Comparison of ENCODE assay signal across 9 mouse cellular contexts in the genomic region with DNA sequence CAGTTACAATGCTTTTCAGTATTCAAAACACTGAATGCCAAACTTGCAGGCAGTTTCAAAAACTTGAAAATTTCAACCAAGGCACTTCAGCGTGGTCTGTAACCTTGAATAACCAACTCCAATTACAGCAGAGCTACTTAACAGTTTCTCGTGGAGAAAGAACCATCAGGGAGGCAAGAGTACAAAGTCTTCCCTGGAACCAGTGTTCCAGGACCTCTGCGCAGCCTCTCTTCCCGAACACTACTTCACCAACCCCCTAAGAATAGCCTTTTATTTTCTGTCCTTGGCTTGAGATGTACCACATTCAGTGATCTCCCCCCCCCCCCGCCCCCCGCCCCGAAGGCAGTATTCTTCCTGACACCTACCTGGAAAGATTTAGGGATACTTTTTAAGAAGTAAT. TPM values are rescaled to one million over a fixed set of nuclear protein-coding genes. Genes with fewer than 3 reads are reported as not detected.
A peak's percentile ranks its signal among the peaks of the same experiment; 100 is the strongest.
DNase-seq lines count a peak whose midpoint lies in the region; ATAC-seq lines count a peak whose summit lies in the region.
"Had no signal": no experiment of that assay in that cellular context is flagged by ENCODE, and none has a peak within 500 bp of the region (broad histone marks: within the 10 kb centered on the region; RNA-seq: fewer than 3 reads in every experiment).

No protein-coding gene starts in this region.

- peaks cover 52% of the 10 kb centered on the region for H3K27me3 ChIP-seq in erythroblast, embryonic 14.5 days (ENCODE audit: control insufficient read depth)
- H3K27me3 ChIP-seq in embryonic facial prominence, embryonic 13.5 days, result no peaks in the 10 kb centered on the region
- H3K27me3 ChIP-seq in midbrain, embryonic 14.5 days (ENCODE audit: control insufficient read depth, insufficient read depth, low read length), result no peaks in the 10 kb centered on the region

- peak overlapping the region; percentile 80 for H3K4me3 ChIP-seq in erythroblast, embryonic 14.5 days (replicated peaks)
- H3K4me3 ChIP-seq in embryonic facial prominence, embryonic 13.5 days, result peak overlapping the region; percentile 90
- peak overlapping the region; percentile 91 for H3K4me3 ChIP-seq in midbrain, embryonic 14.5 days (replicated peaks; ENCODE audit: low read depth, low read length)

- peak; percentile 60 for DNase-seq in kidney, adult 9 months
- peak; percentile 8 for DNase-seq in midbrain, embryonic 14.5 days
- no peak for DNase-seq in urinary bladder, postnatal 14 days (ENCODE audit: low spot score)
- no peak for DNase-seq in cerebellum, adult 11-12 months
- DNase-seq in cerebellum, postnatal 4 days (ENCODE audit: low spot score in 2 of 2), result no peak
- DNase-seq: cerebellum, postnatal 14 days had no signal

- H3K36me3 ChIP-seq in erythroblast, embryonic 14.5 days (ENCODE audit: control insufficient read depth), result no peaks in the 10 kb centered on the region
- peaks cover 6% of the 10 kb centered on the region for H3K36me3 ChIP-seq in embryonic facial prominence, embryonic 13.5 days
- H3K36me3 ChIP-seq in midbrain, embryonic 14.5 days (ENCODE audit: control insufficient read depth, insufficient read depth, low read length), result no peaks in the 10 kb centered on the region

- ATAC-seq in erythroblast, adult 5-6 weeks (replicated peaks; ENCODE audit: low FRiP score, poor library complexity, severe bottlenecking), result no peak
- no peak for ATAC-seq in embryonic facial prominence, embryonic 13.5 days (ENCODE audit: insufficient number of reproducible peaks, insufficient read depth, low FRiP score, low TSS enrichment, low read depth)
- ATAC-seq in midbrain, embryonic 14.5 days (ENCODE audit: low FRiP score, low TSS enrichment), result no peak

- H3K4me1 ChIP-seq in erythroblast, embryonic 14.5 days (ENCODE audit: control insufficient read depth), result peaks cover 22% of the 10 kb centered on the region
- H3K4me1 ChIP-seq in embryonic facial prominence, embryonic 13.5 days, result peaks cover 27% of the 10 kb centered on the region
- H3K4me1 ChIP-seq in midbrain, embryonic 14.5 days (ENCODE audit: control insufficient read depth, insufficient read depth, low read length), result peaks cover 20% of the 10 kb centered on the region

- WGBS in embryonic facial prominence, embryonic 13.5 days, result 4% methylated on average over 7 of the region's 7 CpGs
- WGBS in midbrain, embryonic 14.5 days, result 2% methylated on average over 7 of the region's 7 CpGs

- peak overlapping the region; percentile 96 for H3K9ac ChIP-seq in embryonic facial prominence, embryonic 13.5 days
- peak overlapping the region; percentile 89; the same call in 1 of the 2 replicates for H3K9ac ChIP-seq in midbrain, embryonic 14.5 days (replicated peaks; ENCODE audit: low read length)

- peak overlapping the region; percentile 71 for H3K4me2 ChIP-seq in embryonic facial prominence, embryonic 13.5 days
- H3K4me2 ChIP-seq in midbrain, embryonic 14.5 days (ENCODE audit: low read length), result peak overlapping the region; percentile 80

- H3K9me3 ChIP-seq in erythroblast, embryonic 14.5 days (ENCODE audit: control insufficient read depth, low read length), result peaks cover 4% of the 10 kb centered on the region; the same call in 1 of the 2 replicates
- no peaks in the 10 kb centered on the region for H3K9me3 ChIP-seq in embryonic facial prominence, embryonic 13.5 days
- no peaks in the 10 kb centered on the region for H3K9me3 ChIP-seq in midbrain, embryonic 14.5 days (ENCODE audit: control insufficient read depth, low read length)

- H3K27ac ChIP-seq in embryonic facial prominence, embryonic 13.5 days, result no peak overlapping the region
- H3K27ac ChIP-seq in midbrain, embryonic 14.5 days (replicated peaks; ENCODE audit: low read depth, low read length), result no peak overlapping the region

RNA-seq across cellular contexts. Expression of a gene that starts 1.0 kb away (rescaled TPM):
- not detected in 2 replicates for polyA plus RNA-seq in erythroblast, embryonic 14.5 days (2012)
- total RNA-seq in erythroblast, adult 5-6 weeks (2015; ENCODE audit: low replicate concordance), result 13.0 and 16.5 TPM in 2 replicates
- 5.4 and 6.1 TPM in 2 replicates for total RNA-seq in erythroblast, adult 5-6 weeks (2017; ENCODE audit: low replicate concordance)
- polyA plus RNA-seq in embryonic facial prominence, embryonic 13.5 days (2015; fragmentation: Nextera tagmentation; extraction: Ambion mirVana), result 27.8 and 31.0 TPM in 2 replicates
- polyA plus RNA-seq in midbrain, embryonic 14.5 days (2014; fragmentation: Nextera tagmentation; extraction: Ambion mirVana), result 16.0 and 17.4 TPM in 2 replicates

Comparison
In these comparisons a context has a peak if more than half of its experiments do, and no peak if none do; other contexts are left out.
1. DNase-seq: peak in kidney, adult 9 months (single experiment) and midbrain, embryonic 14.5 days (single experiment); none in urinary bladder, postnatal 14 days (single experiment), cerebellum, adult 11-12 months (single experiment) and cerebellum, postnatal 4 days (0 of 2).
2. RNA of a gene that starts 1.0 kb away (polyA plus RNA-seq): 27.8 to 31.0 TPM in embryonic facial prominence, embryonic 13.5 days and 16.0 to 17.4 TPM in midbrain, embryonic 14.5 days; not detected in erythroblast, embryonic 14.5 days; every median in the first group is over 10 times any median in the second.
3. Peak in every context shown above with its lines, with median percentiles within 50 percentile points of each other: H3K4me3 ChIP-seq.